Mouse (Mus musculus) kidney, embryonic 15.5 days (tissue): ENCODE measurements at regions not wholly inside any gene's neighbourhood (a gene's known extent, or its start where the extent isn't known, plus 50 kb on each side); places are given as distances from the start of the nearest gene placed in this dataset.
A peak's percentile ranks its signal among the peaks of the same experiment; 100 is the strongest.

Source experiments
- ATAC-seq: fragments of 200-750 bp; cut with Nextera tagmentation; replicated peaks from 2 replicates; pipeline ENCODE4 v1.8.0; 2017; ENCODE audit warnings: moderate TSS enrichment; ENCODE audit not compliant: low FRiP score
- H3K27ac ChIP-seq: fragments of 300-500 bp; sonication (generic); 2 replicates; pipeline ENCODE4 v1.5.1; 2015; ENCODE audit warnings: mild to moderate bottlenecking, inconsistent platforms
- H3K27me3 ChIP-seq: fragments of 300-500 bp; sonication (generic); 2 replicates; pipeline ENCODE4 v1.6.1; 2015; ENCODE audit warnings: inconsistent platforms
- H3K36me3 ChIP-seq: fragments of 300-500 bp; sonication (generic); 2 replicates; pipeline ENCODE4 v1.6.1; 2015; ENCODE audit warnings: inconsistent platforms
- H3K4me1 ChIP-seq: fragments of 300-500 bp; sonication (generic); 2 replicates; pipeline ENCODE4 v1.6.1; 2015; ENCODE audit warnings: inconsistent platforms
- H3K4me2 ChIP-seq: fragments of 300-500 bp; sonication (generic); 2 replicates; pipeline ENCODE4 v1.6.1; 2015; ENCODE audit warnings: moderate library complexity, mild to moderate bottlenecking, inconsistent platforms
- H3K4me3 ChIP-seq: fragments of 300-500 bp; sonication (generic); replicated peaks from 2 replicates; pipeline ENCODE4 v1.5.1; 2015; ENCODE audit warnings: mild to moderate bottlenecking, inconsistent platforms
- H3K9ac ChIP-seq: fragments of 300-500 bp; sonication (generic); 2 replicates; pipeline ENCODE4 v1.6.1; 2015; ENCODE audit warnings: mild to moderate bottlenecking, inconsistent platforms
- H3K9me3 ChIP-seq: fragments of 300-500 bp; sonication (generic); replicated peaks from 2 replicates; pipeline ENCODE4 v1.6.1; 2016; ENCODE audit warnings: inconsistent platforms
- WGBS: fragments of 180-500 bp; shearing (Covaris S2); methylation state at CpG from one replicate; pipeline ENCODE4 v1.1.7; 2015; ENCODE audit warnings: mixed read lengths; 5-methylcytosine and 5-hydroxymethylcytosine counted together

GRCm38 (mm10) chr10:99959279-99959678 is 56.2 kb upstream of the Kitl start:
- no peaks in the 10 kb centered on the region for H3K9me3 ChIP-seq
- no peak overlapping the region for H3K4me2 ChIP-seq
- no peaks in the 10 kb centered on the region for H3K36me3 ChIP-seq
- no peak overlapping the region for H3K4me3 ChIP-seq
- no peak for ATAC-seq
- peaks cover 7% of the 10 kb centered on the region; the same call in 1 of the 2 replicates for H3K4me1 ChIP-seq
- no peak overlapping the region for H3K27ac ChIP-seq
- WGBS, result 72% methylated on average over 3 of the region's 3 CpGs
- H3K9ac ChIP-seq, result no peak overlapping the region
- no peaks in the 10 kb centered on the region for H3K27me3 ChIP-seq

GRCm38 (mm10) chr10:99952486-99952885 is 62.9 kb upstream of the Kitl start:
- Histone ChIP-seq H3K27me3 (no peaks in the 10 kb centered on the region), H3K4me1 (peaks cover 3% of the 10 kb centered on the region; the same call in 1 of the 2 replicates), H3K4me2 (no peak overlapping the region), H3K9ac (no peak overlapping the region), H3K27ac (no peak overlapping the region), H3K36me3 (no peaks in the 10 kb centered on the region), H3K4me3 (no peak overlapping the region), H3K9me3 (no peaks in the 10 kb centered on the region)
- no peak for ATAC-seq
- 90% methylated on average over 7 of the region's 7 CpGs for WGBS

GRCm38 (mm10) chr10:99951718-99952117 is 63.7 kb upstream of the Kitl start:
- Histone ChIP-seq H3K4me2 (no peak overlapping the region), H3K36me3 (no peaks in the 10 kb centered on the region), H3K9me3 (no peaks in the 10 kb centered on the region), H3K27me3 (no peaks in the 10 kb centered on the region), H3K4me1 (no peaks in the 10 kb centered on the region), H3K9ac (no peak overlapping the region), H3K4me3 (no peak overlapping the region), H3K27ac (no peak overlapping the region)
- no peak for ATAC-seq
- whole genome bisulfite sequencing, result 86% methylated on average over 4 of the region's 4 CpGs

GRCm38 (mm10) chr10:99951316-99951715 is 64.1 kb upstream of the Kitl start:
- H3K9me3 ChIP-seq, result no peaks in the 10 kb centered on the region
- no peak overlapping the region for H3K4me3 ChIP-seq
- no peak overlapping the region for H3K4me2 ChIP-seq
- ATAC-seq, result no peak
- H3K36me3 ChIP-seq, result no peaks in the 10 kb centered on the region
- no peak overlapping the region for H3K9ac ChIP-seq
- no peaks in the 10 kb centered on the region for H3K27me3 ChIP-seq
- WGBS, result 83% methylated on average over 6 of the region's 6 CpGs
- no peaks in the 10 kb centered on the region for H3K4me1 ChIP-seq
- no peak overlapping the region for H3K27ac ChIP-seq

DNA sequence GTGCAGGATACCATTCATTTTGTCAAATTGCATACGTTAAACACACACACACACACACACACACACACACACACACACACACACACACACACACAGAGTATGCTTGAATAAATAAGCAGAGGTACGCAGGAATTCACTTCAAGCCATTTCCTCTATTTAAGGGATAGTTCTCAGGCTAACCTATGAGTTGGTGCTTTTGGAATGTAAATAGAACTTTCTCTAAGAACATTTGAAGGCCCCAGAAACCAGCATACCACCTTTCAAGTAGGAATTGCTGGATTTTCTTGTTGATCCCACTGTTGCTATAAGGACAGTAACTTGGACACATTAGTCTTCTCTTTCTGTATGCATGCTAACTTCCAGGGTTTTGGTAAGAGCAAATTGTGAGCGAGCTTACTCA is 66.7 kb upstream of the Kitl start:
- H3K36me3 ChIP-seq, result no peaks in the 10 kb centered on the region
- H3K9ac ChIP-seq, result no peak overlapping the region
- no peak for ATAC-seq
- H3K9me3 ChIP-seq, result no peaks in the 10 kb centered on the region
- H3K4me2 ChIP-seq, result no peak overlapping the region
- H3K27me3 ChIP-seq, result no peaks in the 10 kb centered on the region
- WGBS, result 69% methylated on average over 3 of the region's 3 CpGs
- H3K4me3 ChIP-seq, result no peak overlapping the region
- H3K4me1 ChIP-seq, result no peaks in the 10 kb centered on the region
- no peak overlapping the region for H3K27ac ChIP-seq

GRCm38 (mm10) chr10:99945418-99945817 is 70.0 kb upstream of the Kitl start:
- Histone ChIP-seq H3K4me3 (no peak overlapping the region), H3K4me2 (no peak overlapping the region), H3K27me3 (no peaks in the 10 kb centered on the region), H3K36me3 (no peaks in the 10 kb centered on the region), H3K9me3 (no peaks in the 10 kb centered on the region), H3K9ac (no peak overlapping the region), H3K27ac (no peak overlapping the region), H3K4me1 (peaks cover 5% of the 10 kb centered on the region; the same call in 1 of the 2 replicates)
- no peak for ATAC-seq
- 58% methylated on average over 3 of the region's 3 CpGs for WGBS

GRCm38 (mm10) chr10:99941665-99942064 is 73.8 kb upstream of the Kitl start:
- 39% methylated on average over 11 of the region's 11 CpGs for WGBS
- peaks cover 5% of the 10 kb centered on the region; the same call in 1 of the 2 replicates for H3K4me1 ChIP-seq
- no peaks in the 10 kb centered on the region for H3K9me3 ChIP-seq
- ATAC-seq, result peak; percentile 60
- H3K27me3 ChIP-seq, result no peaks in the 10 kb centered on the region
- no peak overlapping the region for H3K9ac ChIP-seq
- H3K4me3 ChIP-seq, result no peak overlapping the region
- no peaks in the 10 kb centered on the region for H3K36me3 ChIP-seq
- peak overlapping the region; percentile 52 for H3K27ac ChIP-seq
- H3K4me2 ChIP-seq, result peak overlapping the region; percentile 8

GRCm38 (mm10) chr10:99938901-99939300 is 76.5 kb upstream of the Kitl start:
- H3K36me3 ChIP-seq, result no peaks in the 10 kb centered on the region
- H3K4me3 ChIP-seq, result no peak overlapping the region
- H3K4me2 ChIP-seq, result no peak overlapping the region
- no peaks in the 10 kb centered on the region for H3K9me3 ChIP-seq
- H3K4me1 ChIP-seq, result peaks cover 5% of the 10 kb centered on the region; the same call in 1 of the 2 replicates
- no peak overlapping the region for H3K27ac ChIP-seq
- no peak overlapping the region for H3K9ac ChIP-seq
- 76% methylated on average over 6 of the region's 6 CpGs for WGBS
- ATAC-seq, result no peak
- no peaks in the 10 kb centered on the region for H3K27me3 ChIP-seq

GRCm38 (mm10) chr10:99937921-99938618 is 77.4 kb upstream of the Kitl start:
- Histone ChIP-seq H3K9ac (no peak overlapping the region), H3K4me1 (peaks cover 5% of the 10 kb centered on the region; the same call in 1 of the 2 replicates), H3K4me2 (no peak overlapping the region), H3K9me3 (no peaks in the 10 kb centered on the region), H3K27me3 (no peaks in the 10 kb centered on the region), H3K36me3 (no peaks in the 10 kb centered on the region), H3K4me3 (no peak overlapping the region), H3K27ac (no peak overlapping the region)
- WGBS, result 82% methylated on average over 1 of the region's 1 CpGs
- ATAC-seq, result no peak

GRCm38 (mm10) chr10:99929191-99929590 is 86.2 kb upstream of the Kitl start:
- ATAC-seq, result no peak
- H3K27ac ChIP-seq, result no peak overlapping the region
- no peaks in the 10 kb centered on the region for H3K36me3 ChIP-seq
- no peak overlapping the region for H3K4me3 ChIP-seq
- no peak overlapping the region for H3K4me2 ChIP-seq
- WGBS, result 91% methylated on average over 6 of the region's 6 CpGs
- H3K9ac ChIP-seq, result no peak overlapping the region
- no peaks in the 10 kb centered on the region for H3K27me3 ChIP-seq
- no peaks in the 10 kb centered on the region for H3K9me3 ChIP-seq
- peaks cover 12% of the 10 kb centered on the region; the same call in 1 of the 2 replicates for H3K4me1 ChIP-seq

- peaks cover 12% of the 10 kb centered on the region; the same call in 1 of the 2 replicates for H3K4me1 ChIP-seq
- no peak overlapping the region for H3K4me3 ChIP-seq
- H3K36me3 ChIP-seq, result no peaks in the 10 kb centered on the region
- H3K27me3 ChIP-seq, result no peaks in the 10 kb centered on the region
- H3K9ac ChIP-seq, result no peak overlapping the region
- H3K27ac ChIP-seq, result no peak overlapping the region
- no peak overlapping the region for H3K4me2 ChIP-seq
- 83% methylated on average over 7 of the region's 7 CpGs for WGBS
- ATAC-seq, result no peak
- H3K9me3 ChIP-seq, result no peaks in the 10 kb centered on the region
Measured at GRCm38 (mm10) chr10:99927913-99928312, 87.5 kb upstream of the Kitl start.

DNA sequence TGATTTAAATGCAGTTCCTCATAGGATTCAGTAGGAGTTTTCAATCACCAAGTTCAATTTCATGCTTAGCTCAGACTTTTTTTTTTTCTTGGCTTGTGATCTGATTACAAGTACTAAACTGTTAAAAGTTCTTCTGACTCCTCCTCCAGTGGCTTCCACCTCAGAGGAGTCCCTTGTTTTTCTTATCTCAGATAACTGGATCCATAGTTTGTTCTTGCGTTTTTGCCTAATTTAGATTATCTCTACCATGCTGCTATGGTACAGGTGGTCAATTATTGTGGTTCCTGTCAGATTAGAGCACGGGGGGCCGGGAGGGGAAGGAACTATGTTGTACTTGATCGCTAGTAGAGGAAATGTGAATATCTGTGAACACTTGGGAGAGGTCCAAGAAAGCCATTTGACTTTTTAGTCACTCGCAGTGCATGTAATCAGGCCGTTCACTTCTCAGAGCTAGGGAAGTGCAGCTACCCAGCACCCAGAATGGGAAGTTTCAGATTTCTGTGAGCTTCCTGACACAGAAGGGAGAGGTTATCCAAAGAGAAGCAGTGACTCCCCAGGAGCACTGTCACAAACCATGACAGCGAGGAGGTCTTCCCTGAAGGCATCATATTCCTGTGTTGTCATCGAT is 89.0 kb upstream of the Kitl start:
- ATAC-seq, result peak; percentile 61
- no peak overlapping the region for H3K4me3 ChIP-seq
- H3K9ac ChIP-seq, result no peak overlapping the region
- H3K9me3 ChIP-seq, result no peaks in the 10 kb centered on the region
- H3K36me3 ChIP-seq, result no peaks in the 10 kb centered on the region
- 24% methylated on average over 8 of the region's 8 CpGs for WGBS
- H3K27me3 ChIP-seq, result no peaks in the 10 kb centered on the region
- H3K27ac ChIP-seq, result no peak overlapping the region
- no peak overlapping the region for H3K4me2 ChIP-seq
- H3K4me1 ChIP-seq, result peaks cover 12% of the 10 kb centered on the region; the same call in 1 of the 2 replicates
